In genomic region chr4:111720662-111721003, GRCm38 (mm10) we compare ENCODE assay signal across 8 mouse cellular contexts. TPM values are rescaled to one million over a fixed set of nuclear protein-coding genes. Genes with fewer than 3 reads are reported as not detected.
DNase-seq lines count a peak whose midpoint lies in the region; ATAC-seq and TF ChIP-seq lines count a peak whose summit lies in the region.

No protein-coding gene starts in this region.

- H3K4me3 ChIP-seq in lung, embryonic 14.5 days (ENCODE audit: low read depth, low read length) = peak overlapping the region; percentile 91
- peak overlapping the region; percentile 83 for H3K4me3 ChIP-seq in forebrain, embryonic 12.5 days (replicated peaks)
- peak overlapping the region; percentile 90 for H3K4me3 ChIP-seq in limb, embryonic 15.5 days
- H3K4me3 ChIP-seq in stomach, embryonic 16.5 days (replicated peaks; ENCODE audit: low read length) = peak overlapping the region; percentile 83

- 15% methylated on average over 2 of the region's 2 CpGs for WGBS in lung, embryonic 14.5 days
- WGBS in forebrain, embryonic 12.5 days = 23% methylated on average over 2 of the region's 2 CpGs
- 16% methylated on average over 2 of the region's 2 CpGs for WGBS in limb, embryonic 15.5 days
- 18% methylated on average over 2 of the region's 2 CpGs for WGBS in stomach, embryonic 16.5 days

- H3K4me1 ChIP-seq in lung, embryonic 14.5 days (ENCODE audit: insufficient read depth) = no peaks in the 10 kb centered on the region
- H3K4me1 ChIP-seq in forebrain, embryonic 12.5 days = peaks cover 13% of the 10 kb centered on the region
- peaks cover 11% of the 10 kb centered on the region for H3K4me1 ChIP-seq in limb, embryonic 15.5 days
- peaks cover 8% of the 10 kb centered on the region; the same call in 1 of the 2 replicates for H3K4me1 ChIP-seq in stomach, embryonic 16.5 days (ENCODE audit: control insufficient read depth, insufficient read depth, low read length)

- no peak for DNase-seq in lung, embryonic 14.5 days
- no peak for DNase-seq in lung, postnatal 25 days (ENCODE audit: low spot score)
- DNase-seq in adrenal gland, postnatal 25 days = no peak
- DNase-seq in left cerebral cortex, postnatal 36 days (ENCODE audit: low spot score in 2 of 2) = no peak
- DNase-seq in left cerebral cortex, postnatal 25 days (ENCODE audit: low spot score in 2 of 2) = no peak

- H3K27ac ChIP-seq in lung, embryonic 14.5 days (ENCODE audit: low read depth) = peak overlapping the region; percentile 86
- H3K27ac ChIP-seq in forebrain, embryonic 12.5 days = no peak overlapping the region
- H3K27ac ChIP-seq in limb, embryonic 15.5 days = peak overlapping the region; percentile 92
- peak overlapping the region; percentile 80 for H3K27ac ChIP-seq in stomach, embryonic 16.5 days (ENCODE audit: low read length)

- peak overlapping the region; percentile 63 for H3K4me2 ChIP-seq in lung, embryonic 14.5 days
- peak overlapping the region; percentile 63 for H3K4me2 ChIP-seq in forebrain, embryonic 12.5 days
- peak overlapping the region; percentile 67 for H3K4me2 ChIP-seq in limb, embryonic 15.5 days
- peak overlapping the region; percentile 75 for H3K4me2 ChIP-seq in stomach, embryonic 16.5 days (ENCODE audit: low read depth, low read length)

- H3K9ac ChIP-seq in lung, embryonic 14.5 days = peak overlapping the region; percentile 78
- no peak overlapping the region for H3K9ac ChIP-seq in forebrain, embryonic 12.5 days
- 0 out of 2 replicates have a peak overlapping the region, but pooled peaks have one; percentile 65 for H3K9ac ChIP-seq in limb, embryonic 15.5 days
- H3K9ac ChIP-seq in stomach, embryonic 16.5 days (ENCODE audit: low read length) = peak overlapping the region; percentile 85

- ATAC-seq in lung, embryonic 14.5 days (ENCODE audit: insufficient read depth) = peak; percentile 3; the same call in 1 of the 2 replicates
- no peak for ATAC-seq in forebrain, embryonic 12.5 days (ENCODE audit: low FRiP score)
- no peak for ATAC-seq in limb, embryonic 15.5 days (ENCODE audit: insufficient number of reproducible peaks, low FRiP score, low TSS enrichment, low read depth)
- ATAC-seq in stomach, embryonic 16.5 days (ENCODE audit: insufficient read depth, low FRiP score) = peak; percentile 1; the same call in 1 of the 2 replicates

- TF ChIP-seq CTCF in lung, embryonic 14.5 days (IDR thresholded peaks at IDR 0.05; ENCODE audit: low read depth) = no peak

- H3K27me3 ChIP-seq in lung, embryonic 14.5 days (ENCODE audit: insufficient read depth, low read length) = no peaks in the 10 kb centered on the region
- H3K27me3 ChIP-seq in forebrain, embryonic 12.5 days = no peaks in the 10 kb centered on the region
- no peaks in the 10 kb centered on the region for H3K27me3 ChIP-seq in limb, embryonic 15.5 days
- no peaks in the 10 kb centered on the region for H3K27me3 ChIP-seq in stomach, embryonic 16.5 days (ENCODE audit: control insufficient read depth, insufficient read depth, low read length)

- no peaks in the 10 kb centered on the region for H3K36me3 ChIP-seq in lung, embryonic 14.5 days (ENCODE audit: insufficient read depth)
- H3K36me3 ChIP-seq in forebrain, embryonic 12.5 days (replicated peaks) = no peaks in the 10 kb centered on the region
- H3K36me3 ChIP-seq in limb, embryonic 15.5 days = 0 out of 2 replicates have a peak, but pooled peaks cover 6% of the 10 kb centered on the region
- H3K36me3 ChIP-seq in stomach, embryonic 16.5 days (ENCODE audit: control insufficient read depth, insufficient read depth, low read length) = no peaks in the 10 kb centered on the region

- no peaks in the 10 kb centered on the region for H3K9me3 ChIP-seq in lung, embryonic 14.5 days (ENCODE audit: low read depth, low read length)
- no peaks in the 10 kb centered on the region for H3K9me3 ChIP-seq in forebrain, embryonic 12.5 days
- H3K9me3 ChIP-seq in limb, embryonic 15.5 days = no peaks in the 10 kb centered on the region
- no peaks in the 10 kb centered on the region for H3K9me3 ChIP-seq in stomach, embryonic 16.5 days (replicated peaks; ENCODE audit: control insufficient read depth, low read length)

- intact Hi-C loops in left cerebral cortex, postnatal 36 days (cut with DNase I) = no loop called here
- intact Hi-C loops in left cerebral cortex, postnatal 25 days (cut with DNase I) = no loop called here

RNA-seq across cellular contexts. Expression of gene Spata6, which starts 0.8 kb away (rescaled TPM):
- polyA plus RNA-seq in lung, embryonic 14.5 days (2014; fragmentation: Nextera tagmentation; extraction: Ambion mirVana) = 29.6 and 30.4 TPM in 2 replicates
- 17.6 and 18.2 TPM in 2 replicates for polyA plus RNA-seq in forebrain, embryonic 12.5 days (2016; fragmentation: Nextera tagmentation; extraction: Ambion mirVana)
- 25.8 and 28.3 TPM in 2 replicates for polyA plus RNA-seq in limb, embryonic 15.5 days (2015; fragmentation: Nextera tagmentation; extraction: Ambion mirVana)
- 25.0 and 25.5 TPM in 2 replicates for polyA plus RNA-seq in stomach, embryonic 16.5 days (2015; fragmentation: Nextera tagmentation; extraction: Ambion mirVana)
- 12.6 and 14.9 TPM in 2 replicates for total RNA-seq in adrenal gland, postnatal 25 days (2021)
- 1 to 10 TPM; 2.7 to 5.5 TPM for total RNA-seq in left cerebral cortex, postnatal 36 days (2021)
- 1 to 10 TPM; 3.2 to 4.6 TPM for total RNA-seq in left cerebral cortex, postnatal 25 days (2021)

Comparison
In these comparisons a context has a peak if more than half of its experiments do, and no peak if none do; other contexts are left out.
1. ATAC-seq: peak in lung, embryonic 14.5 days (single experiment) and stomach, embryonic 16.5 days (single experiment); none in forebrain, embryonic 12.5 days (single experiment) and limb, embryonic 15.5 days (single experiment).
2. Peak in every context shown above with its lines, with median percentiles within 50 percentile points of each other: H3K4me2 ChIP-seq and H3K4me3 ChIP-seq.